Mouse (Mus musculus) intestine, postnatal 0 days (tissue): Measurements from ENCODE around the gene Lgals7. TPM values are rescaled to one million over a fixed set of nuclear protein-coding genes. Genes with fewer than 3 reads are reported as not detected.
A peak's percentile ranks its signal among the peaks of the same experiment; 100 is the strongest.

Source experiments
- ATAC-seq: fragments of 200-750 bp; cut with Nextera tagmentation; 2 replicates; pipeline ENCODE4 v1.8.0; 2017; ENCODE audit warnings: mild to moderate bottlenecking, moderate TSS enrichment, moderate library complexity
- H3K27ac ChIP-seq: fragments of 300-500 bp; sonication (generic); 2 replicates; pipeline ENCODE4 v1.5.1; 2014; ENCODE audit warnings: mild to moderate bottlenecking, low read depth, low read length, moderate library complexity
- H3K27me3 ChIP-seq: fragments of 300-500 bp; sonication (generic); replicated peaks from 2 replicates; pipeline ENCODE4 v1.6.1; 2014; ENCODE audit warnings: low read length, mixed read lengths; ENCODE audit not compliant: control insufficient read depth, insufficient read depth
- H3K36me3 ChIP-seq: fragments of 300-500 bp; sonication (generic); 2 replicates; pipeline ENCODE4 v1.6.1; 2014; ENCODE audit warnings: mild to moderate bottlenecking, moderate library complexity; ENCODE audit not compliant: control insufficient read depth, insufficient read depth
- H3K4me1 ChIP-seq: fragments of 300-500 bp; sonication (generic); replicated peaks from 2 replicates; pipeline ENCODE4 v1.6.1; 2014; ENCODE audit warnings: antibody characterized with exemption, low read length, mixed read lengths; ENCODE audit not compliant: control insufficient read depth, insufficient read depth
- H3K4me2 ChIP-seq: fragments of 300-500 bp; sonication (generic); replicated peaks from 2 replicates; pipeline ENCODE4 v1.6.1; 2014; ENCODE audit warnings: low read depth, mild to moderate bottlenecking, moderate library complexity
- H3K4me3 ChIP-seq: fragments of 300-500 bp; sonication (generic); 2 replicates; pipeline ENCODE4 v1.5.1; 2014; ENCODE audit warnings: low read depth, low read length
- H3K9ac ChIP-seq: fragments of 300-500 bp; sonication (generic); 2 replicates; pipeline ENCODE4 v1.6.1; 2014; ENCODE audit warnings: mild to moderate bottlenecking, low read depth, low read length
- H3K9me3 ChIP-seq: fragments of 300-500 bp; sonication (generic); 2 replicates; pipeline ENCODE4 v1.6.1; 2016; ENCODE audit warnings: mixed run types; ENCODE audit not compliant: control insufficient read depth
- CTCF ChIP-seq: sonication (generic); IDR thresholded peaks from 2 replicates; pipeline ENCODE4 v1.5.1; 2016; ENCODE audit warnings: low read depth, mild to moderate bottlenecking, control low read depth, antibody characterized with exemption, moderate library complexity
- WGBS: fragments of 180-500 bp; shearing (Covaris S2); extraction: QIAGEN DNeasy Blood & Tissue Kit; methylation state at CpG from one replicate; pipeline ENCODE4 v1.1.7; 2014; 5-methylcytosine and 5-hydroxymethylcytosine counted together
- polyA plus RNA-seq: library from polyadenylated mRNA; unstranded; fragments of >200 nt; fragmentation: Nextera tagmentation; extraction: Ambion mirVana; gene quantifications from 2 replicates; pipeline ENCODE4 v1.2.1, GENCODE M21; 2015

Gene Lgals7
- polyA plus RNA-seq, 1 experiment from 2014 or later, result 2.0 TPM

DNA sequence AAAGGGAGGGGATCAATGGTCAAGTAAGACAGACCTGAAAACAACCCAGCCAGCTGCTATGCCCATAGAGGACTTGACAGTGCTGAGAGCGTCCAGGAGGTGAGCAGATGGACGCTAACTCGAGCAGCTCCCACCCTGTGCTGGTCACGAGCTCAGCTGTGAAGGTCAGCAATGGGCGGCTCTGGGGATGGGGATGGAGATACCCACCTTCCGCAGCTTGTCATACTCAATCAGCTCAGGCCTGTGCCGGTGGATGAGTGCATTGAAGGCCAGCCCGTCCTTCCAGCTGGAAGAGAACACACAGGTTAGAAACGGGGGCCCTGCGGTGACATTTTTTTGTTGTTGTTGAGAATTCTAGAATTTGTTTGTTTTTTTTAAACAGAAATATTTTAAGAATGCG is 49.5 kb downstream of the Lgals7 start:
- WGBS, result 79% methylated on average over 11 of the region's 11 CpGs
- no peaks in the 10 kb centered on the region for H3K4me1 ChIP-seq
- peaks cover 83% of the 10 kb centered on the region for H3K36me3 ChIP-seq
- H3K27me3 ChIP-seq, result no peaks in the 10 kb centered on the region
- peak overlapping the region; percentile 21 for H3K27ac ChIP-seq
- ATAC-seq, result no peak
- no peak overlapping the region for H3K4me3 ChIP-seq
- TF ChIP-seq CTCF, result no peak
- no peak overlapping the region for H3K4me2 ChIP-seq
- no peak overlapping the region for H3K9ac ChIP-seq
- no peaks in the 10 kb centered on the region for H3K9me3 ChIP-seq

Other genes starting within 250 kb of the Lgals7 start
- gene Acp7, start 232.5 kb upstream of the Lgals7 start, polyA plus RNA-seq, result not detected in 2 replicates
- gene Fbxo27, start 171.0 kb upstream of the Lgals7 start, polyA plus RNA-seq, result 0.37 and 0.90 TPM in 2 replicates
- 1.6 and 1.8 TPM in 2 replicates for gene Fbxo17, start 147.0 kb upstream of the Lgals7 start, polyA plus RNA-seq
- 98.7 and 101 TPM in 2 replicates for gene Mrps12, start 122.0 kb upstream of the Lgals7 start, polyA plus RNA-seq
- gene Sars2, start 121.9 kb upstream of the Lgals7 start, polyA plus RNA-seq, result 8.6 and 9.9 TPM in 2 replicates
- not detected in 2 replicates for gene Ccer2, start 107.7 kb upstream of the Lgals7 start, polyA plus RNA-seq
- 76.8 and 79.2 TPM in 2 replicates for gene Sirt2, start 97.1 kb upstream of the Lgals7 start, polyA plus RNA-seq
- gene Nfkbib, start 96.3 kb upstream of the Lgals7 start, polyA plus RNA-seq, result 33.1 and 33.2 TPM in 2 replicates
- gene Rinl, start 74.9 kb upstream of the Lgals7 start, polyA plus RNA-seq, result 1.6 and 2.2 TPM in 2 replicates
- gene Hnrnpl, start 55.3 kb upstream of the Lgals7 start, polyA plus RNA-seq, result 144 and 152 TPM in 2 replicates
- 402 and 426 TPM in 2 replicates for gene Ech1, start 38.6 kb upstream of the Lgals7 start, polyA plus RNA-seq
- 2,376 and 2,464 TPM in 2 replicates for gene Lgals4, start 30.0 kb upstream of the Lgals7 start, polyA plus RNA-seq
- 0.25 and 0.37 TPM in 2 replicates for gene Capn12, start 17.6 kb downstream of the Lgals7 start, polyA plus RNA-seq
- gene Actn4, start 98.5 kb downstream of the Lgals7 start, polyA plus RNA-seq, result 293 and 319 TPM in 2 replicates
- gene Eif3k, start 118.0 kb downstream of the Lgals7 start, polyA plus RNA-seq, result 282 and 286 TPM in 2 replicates
- 1.5 and 1.6 TPM in 2 replicates for gene Map4k1, start 118.2 kb downstream of the Lgals7 start, polyA plus RNA-seq